Mouse (Mus musculus): ENCODE results near the gene Gm4131. TPM values are rescaled to one million over a fixed set of nuclear protein-coding genes. Genes with fewer than 3 reads are reported as not detected.

Gm4131 gene
- total RNA-seq, 4 experiments from 2014 or later: not detected

GRCm38 (mm10) chr14:62456239-62456747, 110.4 kb downstream of the Gm4131 start, which contains the start of gene Gucy1b2:
Gucy1b2 (minus strand) TSS chr14:62456289.
- no peak for DNase-seq

- DNase-seq: no peak
These were observed 111.2 kb downstream of the Gm4131 start for GRCm38 (mm10) chr14:62455570-62455879.

GRCm38 (mm10) chr14:62454760-62455569, 111.8 kb downstream of the Gm4131 start:
- no peak for DNase-seq

GRCm38 (mm10) chr14:62454136-62454535, 112.6 kb downstream of the Gm4131 start:
- DNase-seq: no peak

GRCm38 (mm10) chr14:62453276-62453675, 113.4 kb downstream of the Gm4131 start:
- peak; percentile 30 for DNase-seq

GRCm38 (mm10) chr14:62450706-62451105, 116.0 kb downstream of the Gm4131 start:
- DNase-seq: no peak

GRCm38 (mm10) chr14:62447214-62447548, 119.5 kb downstream of the Gm4131 start:
- DNase-seq: no peak

- DNase-seq: no peak
These were observed 120.1 kb downstream of the Gm4131 start for GRCm38 (mm10) chr14:62446385-62447213.

- no peak for DNase-seq
These were observed 122.8 kb downstream of the Gm4131 start for GRCm38 (mm10) chr14:62443840-62444430.

GRCm38 (mm10) chr14:62442971-62443370, 123.8 kb downstream of the Gm4131 start:
- no peak for DNase-seq

- no peak for DNase-seq
These were observed 126.7 kb downstream of the Gm4131 start for GRCm38 (mm10) chr14:62440036-62440435.

GRCm38 (mm10) chr14:62438236-62438635, 128.5 kb downstream of the Gm4131 start:
- no peak for DNase-seq

GRCm38 (mm10) chr14:62437806-62438205, 128.9 kb downstream of the Gm4131 start:
- no peak for DNase-seq

- no peak for DNase-seq
These were observed 141.4 kb downstream of the Gm4131 start for GRCm38 (mm10) chr14:62425277-62425691.

GRCm38 (mm10) chr14:62422265-62422664, 144.5 kb downstream of the Gm4131 start:
- DNase-seq: no peak

GRCm38 (mm10) chr14:62417501-62417900, 149.2 kb downstream of the Gm4131 start:
- DNase-seq: no peak

- DNase-seq: no peak
These were observed 150.0 kb downstream of the Gm4131 start for GRCm38 (mm10) chr14:62416742-62417134.

GRCm38 (mm10) chr14:62416007-62416741, 150.5 kb downstream of the Gm4131 start:
- no peak for DNase-seq

Data from adrenal gland, adult 8-10 months (tissue).